Mouse (Mus musculus) heart, postnatal 14 days (tissue): ENCODE data around the gene Slc12a5. TPM values are rescaled to one million over a fixed set of nuclear protein-coding genes. Genes with fewer than 3 reads are reported as not detected.

ENCODE experiments used
- DNase-seq, 2 experiments: peaks; one replicate each; pipeline ENCODE4 v3.0.0; 2021 to 2022
- intact Hi-C: fragments of 180-260 bp; cut with DNase I; formaldehyde crosslinking; loops from one replicate; pipeline ENCODE4 v1.15.1; 2025
- total RNA-seq, 2 experiments: library from RNA; stranded (reverse); gene quantifications; 2 replicates each; pipeline ENCODE4 v1.2.3; 2021

The Slc12a5 gene
- total RNA-seq, 2 experiments from 2014 or later, result 0.73 to 0.91 TPM

DNA sequence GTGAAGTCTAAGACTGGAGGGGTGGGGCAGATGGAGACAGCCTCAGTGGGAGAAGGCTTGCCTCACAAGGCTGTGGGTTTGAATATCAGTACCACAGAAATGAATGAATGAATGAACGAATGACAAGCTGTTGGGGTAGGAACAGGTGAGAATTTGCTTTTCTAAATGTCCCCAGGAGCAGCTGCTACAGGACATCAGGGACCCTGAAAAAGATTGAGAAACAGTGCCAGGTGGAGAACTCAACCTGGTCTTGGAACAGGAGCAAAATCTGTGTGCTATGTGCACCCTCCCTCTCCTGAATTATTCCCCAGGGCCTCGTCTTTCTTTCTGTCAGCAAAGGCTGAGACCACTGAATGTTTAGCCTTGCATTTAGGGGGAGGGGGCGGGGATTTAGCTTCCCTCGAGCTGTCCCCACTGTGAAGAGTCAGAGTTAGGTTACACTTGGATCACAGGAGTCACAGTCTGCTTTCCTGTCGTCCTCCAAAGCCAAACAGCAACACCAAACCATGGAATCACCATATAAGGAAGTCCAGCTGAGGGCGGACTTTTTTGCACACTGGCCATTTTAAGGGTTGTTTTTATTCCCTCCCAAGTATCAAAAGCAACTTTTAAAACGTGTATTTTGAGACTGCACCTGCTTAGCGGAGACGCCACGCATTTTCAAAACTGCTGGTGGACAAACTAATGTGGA is 20.3 kb upstream of the Slc12a5 start, which contains the start of gene Mmp9:
Gene Mmp9, plus strand, starts transcription at position 641 of the 691 bp plus-strand sequence.
- intact Hi-C loops, result no loop called here

DNA sequence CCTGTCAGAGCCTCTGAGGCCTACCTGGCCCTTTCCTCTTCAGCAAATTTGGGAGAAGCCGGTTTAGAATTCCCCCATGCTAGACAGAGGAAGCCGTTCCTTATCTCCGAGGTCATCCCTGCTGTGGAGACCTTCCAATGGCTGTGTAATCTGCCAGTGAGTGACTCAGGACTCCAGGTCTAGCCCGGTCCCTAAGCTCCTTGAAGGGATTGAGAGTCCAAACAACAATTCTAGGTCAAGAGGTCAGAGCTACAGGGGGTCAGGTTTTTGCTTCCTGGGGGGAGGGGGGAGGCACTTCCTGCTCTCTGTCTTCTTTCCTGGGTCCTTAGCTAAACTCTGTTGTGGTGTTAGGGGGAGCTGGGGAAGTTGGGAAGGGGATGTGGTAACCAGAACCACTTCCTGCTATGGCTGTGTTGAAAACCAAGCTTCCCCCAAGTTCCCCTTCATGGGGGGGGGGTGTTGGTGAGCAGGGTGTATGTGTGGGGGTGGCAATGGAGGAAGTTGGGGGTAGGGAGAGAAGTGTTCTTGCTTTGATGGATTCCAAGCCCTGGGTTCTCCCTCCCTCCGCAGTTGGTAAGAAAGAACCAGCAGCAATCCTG is 17.8 kb upstream of the Slc12a5 start:
- intact Hi-C loops, result no loop called here
- no peak for DNase-seq

More for the DNA sequence above, 20.3 kb upstream of the Slc12a5 start, which contains the start of gene Mmp9:
- no peak for DNase-seq

DNA sequence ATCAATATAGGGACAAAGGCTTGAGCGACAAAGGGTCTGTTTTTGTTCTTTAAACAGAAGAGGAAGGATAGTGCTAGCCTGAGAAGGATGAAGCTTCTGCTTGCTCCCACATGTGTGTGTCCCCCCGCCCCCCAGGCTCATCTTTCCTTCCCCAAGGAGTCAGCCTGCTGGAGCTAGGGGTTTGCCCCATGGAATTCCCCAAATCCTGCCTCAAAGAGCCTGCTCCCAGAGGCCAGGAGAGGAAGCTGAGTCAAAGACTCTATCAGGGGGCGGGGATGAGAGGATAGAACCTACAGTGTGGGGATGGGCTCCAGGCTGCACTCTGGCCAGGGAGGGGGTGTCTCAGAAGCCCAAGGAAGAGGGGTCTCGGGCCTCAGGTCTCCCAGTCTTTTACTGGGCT is 13.1 kb upstream of the Slc12a5 start:
- intact Hi-C loops, result no loop called here
- DNase-seq, result no peak

DNA sequence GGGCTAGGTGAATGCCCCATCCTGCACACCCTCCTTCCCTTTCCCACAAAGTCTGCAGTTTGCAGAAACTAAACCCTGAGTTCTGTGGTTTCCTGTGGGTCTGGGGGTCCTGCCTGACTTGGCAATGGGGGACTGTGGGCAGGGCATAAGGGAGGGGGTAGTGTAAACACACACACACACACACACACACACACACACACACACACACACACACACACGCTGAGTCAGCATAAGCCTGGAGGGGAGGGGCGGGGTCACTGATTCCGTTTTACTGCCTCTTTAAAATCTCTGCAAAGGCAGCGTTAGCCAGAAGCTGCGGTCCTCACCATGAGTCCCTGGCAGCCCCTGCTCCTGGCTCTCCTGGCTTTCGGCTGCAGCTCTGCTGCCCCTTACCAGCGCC is 12.7 kb upstream of the Slc12a5 start:
- intact Hi-C loops, result no loop called here
- no peak for DNase-seq

DNA sequence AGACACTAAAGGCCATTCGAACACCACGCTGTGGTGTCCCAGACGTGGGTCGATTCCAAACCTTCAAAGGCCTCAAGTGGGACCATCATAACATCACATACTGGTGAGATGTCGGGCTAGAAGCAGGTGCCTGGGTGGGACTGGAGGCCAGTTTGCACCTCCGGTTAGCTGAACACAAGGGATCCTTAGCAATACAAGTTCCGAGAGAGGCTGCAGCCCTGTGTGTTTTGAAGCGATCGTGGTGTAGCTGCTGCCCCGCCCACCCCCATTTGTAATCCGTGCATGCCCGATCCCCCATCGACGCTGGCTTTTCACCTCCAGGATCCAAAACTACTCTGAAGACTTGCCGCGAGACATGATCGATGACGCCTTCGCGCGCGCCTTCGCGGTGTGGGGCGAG is 11.6 kb upstream of the Slc12a5 start:
- DNase-seq, result no peak
- intact Hi-C loops, result no loop called here

DNA sequence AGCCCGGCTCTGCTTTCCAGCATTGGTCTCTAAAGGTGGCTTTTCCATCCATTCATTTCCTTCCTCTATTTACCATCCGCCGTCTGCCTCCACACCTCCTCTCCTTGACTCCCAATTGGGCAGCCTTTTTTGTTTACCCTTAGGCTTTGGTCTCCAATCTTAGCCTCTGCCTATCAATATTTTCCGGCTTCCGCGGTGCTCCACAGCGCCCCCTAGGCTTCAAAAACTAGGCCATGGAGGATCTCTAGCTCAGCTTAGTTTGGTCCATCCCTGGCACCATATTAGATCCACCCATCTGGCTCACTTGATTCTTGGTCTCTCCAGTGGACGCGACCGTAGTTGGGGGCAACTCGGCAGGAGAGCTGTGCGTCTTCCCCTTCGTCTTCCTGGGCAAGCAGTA is 10.1 kb upstream of the Slc12a5 start:
- intact Hi-C loops, result no loop called here
- no peak for DNase-seq

DNA sequence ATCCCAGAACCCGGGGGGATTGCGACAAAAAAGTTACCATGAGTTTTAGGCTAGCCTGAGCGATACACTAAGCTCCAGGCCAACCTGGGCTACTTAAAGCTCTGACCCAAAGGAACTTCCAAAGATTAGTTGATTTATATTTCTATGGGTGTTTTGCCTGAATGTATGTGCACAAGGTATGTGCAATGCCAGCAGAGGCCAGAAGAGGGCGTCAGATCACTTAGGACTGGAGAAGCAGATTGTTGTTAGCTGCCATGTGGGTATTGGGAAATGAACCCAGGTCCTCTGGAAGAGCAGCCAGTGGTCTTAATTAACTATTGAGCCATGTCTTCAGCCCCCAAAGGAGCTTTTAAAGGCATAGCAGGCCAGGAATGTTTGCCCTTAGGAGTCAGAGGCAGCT is 8.9 kb upstream of the Slc12a5 start:
- no peak for DNase-seq
- intact Hi-C loops, result no loop called here

DNA sequence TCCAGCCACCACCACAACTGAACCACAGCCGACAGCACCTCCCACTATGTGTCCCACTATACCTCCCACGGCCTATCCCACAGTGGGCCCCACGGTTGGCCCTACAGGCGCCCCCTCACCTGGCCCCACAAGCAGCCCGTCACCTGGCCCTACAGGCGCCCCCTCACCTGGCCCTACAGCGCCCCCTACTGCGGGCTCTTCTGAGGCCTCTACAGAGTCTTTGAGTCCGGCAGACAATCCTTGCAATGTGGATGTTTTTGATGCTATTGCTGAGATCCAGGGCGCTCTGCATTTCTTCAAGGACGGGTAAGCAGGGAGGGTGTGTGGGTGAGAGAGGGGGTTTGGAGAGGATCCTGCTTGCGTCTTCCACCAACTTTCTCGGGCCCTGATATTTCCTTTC is 8.2 kb upstream of the Slc12a5 start:
- intact Hi-C loops, result no loop called here
- DNase-seq, result no peak

DNA sequence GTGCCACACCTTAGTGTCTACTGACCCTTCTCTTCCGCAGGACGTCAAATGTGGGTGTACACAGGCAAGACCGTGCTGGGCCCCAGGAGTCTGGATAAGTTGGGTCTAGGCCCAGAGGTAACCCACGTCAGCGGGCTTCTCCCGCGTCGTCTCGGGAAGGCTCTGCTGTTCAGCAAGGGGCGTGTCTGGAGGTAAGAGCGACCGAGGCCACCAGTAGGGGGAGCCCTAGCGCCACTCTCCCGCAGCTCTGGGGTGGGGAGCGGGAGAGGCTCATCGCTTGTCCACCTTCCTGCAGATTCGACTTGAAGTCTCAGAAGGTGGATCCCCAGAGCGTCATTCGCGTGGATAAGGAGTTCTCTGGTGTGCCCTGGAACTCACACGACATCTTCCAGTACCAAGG is 7.4 kb upstream of the Slc12a5 start:
- intact Hi-C loops, result no loop called here
- peak; percentile 83 to 87 for DNase-seq

DNA sequence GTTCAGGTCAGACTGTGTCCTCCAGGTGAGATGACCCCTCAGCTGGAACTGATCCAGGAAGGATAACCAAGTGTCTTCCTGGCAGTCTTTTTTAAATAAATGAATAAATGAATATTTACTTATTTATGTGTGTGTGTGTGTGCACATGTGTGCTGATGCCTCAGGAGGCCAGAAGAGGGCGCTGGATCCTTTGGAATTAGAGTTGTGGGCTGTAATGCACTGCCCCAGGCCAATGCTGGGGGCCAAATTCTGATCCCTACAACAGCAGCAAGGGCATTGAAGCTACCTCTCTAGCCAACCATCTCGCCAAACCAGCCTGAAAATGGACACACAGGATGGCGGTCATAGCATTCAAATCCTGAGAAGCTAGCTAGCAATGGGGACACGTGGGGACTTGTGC is 4.9 kb upstream of the Slc12a5 start:
- intact Hi-C loops, result no loop called here
- DNase-seq, result no peak

DNA sequence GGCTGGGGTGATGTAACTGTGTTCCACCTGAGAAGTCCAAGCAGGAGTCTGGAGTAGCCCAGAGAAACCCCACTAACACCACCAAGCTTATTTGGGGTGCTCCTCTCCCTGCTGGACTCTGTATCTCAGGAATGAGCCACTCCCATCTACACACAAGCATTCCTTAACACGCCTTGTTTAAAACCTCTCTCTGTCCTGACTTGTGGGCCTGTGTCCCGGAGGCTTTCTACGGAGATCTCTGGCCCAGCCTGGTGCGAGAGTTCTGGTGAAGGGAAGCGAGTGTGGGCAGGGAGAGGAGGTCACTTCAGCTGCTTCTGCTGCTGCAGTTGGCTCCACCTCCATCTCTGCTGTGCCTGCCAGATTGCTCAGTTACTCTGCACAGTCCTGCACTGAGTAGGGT is 4.4 kb upstream of the Slc12a5 start:
- no peak for DNase-seq
- intact Hi-C loops, result no loop called here

DNA sequence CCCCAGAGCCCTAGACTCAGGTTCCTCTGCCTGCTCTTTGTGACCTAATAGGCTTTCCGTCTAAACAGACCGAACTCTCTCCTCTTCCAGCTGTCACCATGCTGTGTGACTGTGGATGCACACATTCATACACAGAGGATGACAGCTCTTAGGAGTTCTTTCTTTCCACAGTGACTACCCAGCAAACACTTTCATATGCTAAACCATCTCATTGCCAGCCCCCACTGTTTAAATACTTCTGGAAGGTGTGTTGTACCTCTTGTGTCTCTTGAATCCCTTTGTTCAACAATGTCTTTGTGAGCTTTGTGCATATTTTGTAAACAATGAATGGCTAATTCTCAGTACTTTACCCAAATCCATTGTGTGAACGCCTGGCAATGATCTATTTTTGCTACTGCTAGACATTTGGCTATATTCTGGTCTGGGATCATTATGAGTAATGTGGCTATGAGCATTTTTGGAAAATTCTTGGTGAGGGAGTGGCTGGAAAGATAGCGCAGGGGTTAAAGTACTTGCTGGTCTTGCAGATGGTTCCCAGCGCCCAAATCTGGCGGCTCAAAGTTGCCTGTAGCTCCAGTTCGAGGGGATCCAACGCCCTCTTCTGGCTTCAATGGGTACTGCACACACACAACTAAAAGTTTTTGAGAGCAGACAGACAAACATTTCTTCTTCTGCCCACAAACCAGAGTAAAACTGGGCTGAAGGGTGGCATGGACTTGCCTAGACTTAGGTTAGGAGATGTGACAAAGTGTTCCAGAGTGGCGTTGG is 2.9 kb upstream of the Slc12a5 start:
- intact Hi-C loops, result no loop called here
- no peak for DNase-seq

DNA sequence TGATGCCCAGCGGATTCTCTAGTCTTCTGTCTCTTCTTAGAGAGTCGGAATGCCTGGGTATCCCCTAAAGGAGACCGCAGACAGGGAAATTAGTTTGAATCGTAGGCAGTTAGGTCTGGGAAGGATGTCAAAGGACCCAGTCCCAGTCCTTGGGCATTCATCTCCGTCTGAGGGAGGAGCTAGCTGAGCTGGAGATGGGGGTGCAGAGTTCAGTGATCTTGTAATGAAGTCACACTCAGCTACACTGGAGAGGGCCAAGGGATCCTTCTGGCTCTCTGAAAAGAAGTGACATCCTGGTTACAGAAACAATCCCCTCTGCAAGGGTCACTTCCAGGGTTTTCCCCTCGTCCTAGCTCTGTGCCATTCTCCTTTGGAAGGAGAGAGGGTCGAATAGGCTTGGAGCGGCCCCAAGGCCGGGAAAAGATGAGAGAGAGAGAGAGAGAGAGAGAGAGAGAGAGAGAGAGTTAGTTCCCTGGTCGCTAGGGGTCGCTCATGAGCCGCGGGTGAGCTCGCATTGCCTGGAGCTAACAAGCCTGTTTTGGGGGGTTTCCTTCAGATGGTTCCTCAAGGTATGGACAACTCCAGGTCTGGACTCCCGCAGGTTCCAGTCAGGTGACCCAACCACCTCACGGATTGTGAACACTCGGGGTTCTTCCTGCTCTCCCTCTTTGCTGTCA is 1.0 kb downstream of the Slc12a5 start:
- intact Hi-C loops, result loop anchor here (2.0 to 5.0 kb wide), 4 partner anchors 73 to 401 kb away; partner anchors contain the start of gene Ncoa5
- peak; percentile 67 to 76 for DNase-seq

DNA sequence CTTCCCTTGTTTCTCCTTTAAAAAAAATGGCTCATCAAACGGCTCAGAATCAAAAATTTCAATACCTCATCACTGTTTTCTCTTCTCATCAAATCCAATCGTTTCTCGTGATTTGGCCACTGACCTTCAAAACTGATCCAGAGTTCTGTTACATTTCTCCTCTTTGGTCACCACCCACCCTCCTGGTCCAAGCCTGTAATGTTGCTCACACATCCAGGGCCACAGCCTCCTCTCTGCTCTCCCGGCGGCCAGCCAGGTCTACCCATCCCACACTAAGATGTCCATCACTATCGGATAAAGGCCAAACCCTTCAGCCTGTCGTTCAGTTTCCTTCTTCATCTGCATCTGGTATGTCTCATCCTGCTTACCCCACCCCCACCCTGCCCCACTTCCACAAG is 1.6 kb downstream of the Slc12a5 start:
- intact Hi-C loops, result loop anchor here (5.0 kb wide), 3 partner anchors 150 to 400 kb away; no protein-coding TSS in a partner anchor
- DNase-seq, result no peak

DNA sequence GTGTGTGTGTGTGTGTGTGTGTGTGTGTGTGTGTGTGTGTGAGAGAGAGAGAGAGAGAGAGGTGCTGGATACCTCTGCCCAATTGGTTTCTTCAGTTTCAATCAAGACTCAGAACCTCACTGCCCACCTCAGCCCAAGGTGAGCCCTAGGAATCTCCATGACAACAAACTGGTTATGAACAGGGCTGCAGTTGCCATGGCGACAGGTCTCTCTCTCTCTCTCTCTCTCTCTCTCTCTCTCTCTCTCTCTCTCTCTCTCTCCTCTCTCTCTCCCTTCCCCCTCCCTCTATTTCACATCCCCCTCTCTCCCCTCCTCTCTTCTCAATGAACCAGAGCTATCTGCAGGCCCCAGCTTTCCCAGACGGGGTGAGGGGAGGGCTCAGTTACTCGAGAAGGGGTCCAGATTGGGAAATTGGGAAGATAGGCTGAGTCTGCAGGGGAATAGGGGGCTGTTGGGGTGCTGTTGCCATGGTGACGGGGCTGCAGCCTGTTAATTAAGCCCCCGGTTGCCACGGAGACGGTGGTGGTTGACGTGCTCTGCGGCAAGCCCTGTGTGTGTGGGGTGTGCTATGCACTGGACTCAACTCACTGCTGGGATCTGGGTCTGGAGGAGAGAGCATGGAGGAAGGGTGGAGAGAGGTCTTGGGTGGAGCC is 3.8 kb downstream of the Slc12a5 start:
- intact Hi-C loops, result loop anchor here (5.0 kb wide), 3 partner anchors 148 to 398 kb away; no protein-coding TSS in a partner anchor
- DNase-seq, result no peak

DNA sequence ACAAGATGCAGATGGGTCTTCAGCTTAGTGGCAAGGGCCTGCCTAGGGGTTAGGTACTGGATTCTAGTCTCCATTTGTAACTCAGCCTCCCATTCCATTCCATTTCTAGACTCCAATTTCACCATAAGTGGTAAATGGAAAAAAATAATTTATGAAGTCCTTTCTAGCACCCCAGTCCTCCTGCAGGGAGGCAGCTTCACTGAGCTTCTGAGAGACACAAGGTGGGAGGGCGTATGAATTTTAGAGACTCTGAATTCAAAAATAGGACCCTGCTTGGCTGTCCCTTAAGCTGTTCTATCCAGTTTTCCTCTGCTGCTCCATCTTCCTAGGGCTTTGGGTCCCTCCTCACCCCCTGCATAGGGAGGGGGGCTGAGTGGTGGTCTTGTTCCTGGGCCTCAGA is 4.4 kb downstream of the Slc12a5 start:
- intact Hi-C loops, result loop anchor here (5.0 kb wide), 3 partner anchors 147 to 397 kb away; no protein-coding TSS in a partner anchor
- DNase-seq, result no peak

DNA sequence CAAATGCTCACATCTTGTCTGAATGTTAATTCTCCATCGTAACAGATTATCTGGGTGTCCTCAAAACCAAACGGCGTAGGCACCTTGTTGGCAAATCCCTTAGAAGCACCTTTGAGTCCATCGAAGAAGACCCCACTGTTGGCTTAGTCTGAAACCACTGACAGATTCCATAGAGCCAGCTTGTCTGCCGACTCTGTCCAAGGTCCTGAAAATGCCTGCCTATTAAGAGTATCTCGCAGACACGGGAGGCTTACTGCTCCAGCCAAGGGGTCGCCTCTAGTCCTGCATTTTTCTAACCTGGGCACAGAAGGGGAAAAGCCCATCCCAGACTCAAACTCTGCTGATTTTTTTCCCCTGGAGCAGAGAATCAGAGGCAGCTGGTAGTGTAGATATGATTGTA is 5.8 kb downstream of the Slc12a5 start:
- DNase-seq, result peak; percentile 38 to 66
- intact Hi-C loops, result no loop called here

DNA sequence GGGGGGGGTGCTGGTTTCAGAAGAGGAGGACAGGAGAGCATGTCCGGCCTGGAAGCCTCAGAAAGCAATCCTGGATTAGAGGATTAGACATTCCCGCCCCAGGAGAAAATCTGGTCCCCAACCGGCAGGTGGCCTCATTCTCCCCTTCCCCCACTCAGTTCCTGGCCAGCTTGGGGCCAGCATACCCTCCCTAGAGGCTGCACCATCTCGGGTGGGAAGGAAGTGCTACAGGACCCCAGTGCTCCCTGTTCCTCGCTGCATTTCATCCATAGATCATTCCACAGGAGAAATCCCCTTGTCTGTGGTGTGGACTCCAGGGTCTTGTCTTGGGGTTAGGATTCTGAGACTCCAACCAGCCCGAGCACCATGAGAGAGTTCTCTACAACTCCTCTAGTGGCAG is 6.6 kb downstream of the Slc12a5 start:
- intact Hi-C loops, result no loop called here
- no peak for DNase-seq

DNA sequence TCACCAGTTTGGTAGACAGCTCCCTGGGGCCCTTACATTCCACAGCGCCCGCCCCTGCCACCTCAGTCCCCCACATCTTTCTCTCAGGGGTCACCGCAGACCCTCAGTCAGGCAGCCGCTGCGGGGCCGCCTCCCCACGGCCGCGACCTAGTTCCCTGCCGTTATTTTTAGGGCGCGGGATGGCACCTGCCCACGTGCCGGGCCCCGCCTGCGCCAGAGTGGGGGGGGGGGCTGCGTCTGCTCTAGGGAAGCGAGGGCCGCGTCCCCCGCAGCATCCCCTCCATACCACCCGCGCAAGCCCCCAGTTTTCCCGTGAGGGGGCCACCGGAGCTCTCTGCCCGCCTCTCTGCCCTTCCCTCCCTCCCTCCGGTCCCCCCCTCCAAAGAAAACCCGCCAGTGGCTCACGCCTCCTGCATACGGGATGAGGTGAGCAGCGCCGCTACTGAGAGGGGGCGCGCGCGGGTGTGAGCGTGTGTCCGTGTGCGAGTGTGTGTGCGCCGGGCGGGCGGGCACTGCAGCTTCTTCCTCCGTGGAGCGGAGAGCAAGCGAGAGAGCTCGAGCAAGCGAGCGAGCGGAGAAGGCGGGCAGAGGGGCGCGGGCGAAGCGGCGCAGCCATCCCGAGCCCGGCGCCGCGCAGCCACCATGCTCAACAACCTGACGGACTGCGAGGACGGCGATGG is 7.3 kb downstream of the Slc12a5 start:
- intact Hi-C loops, result no loop called here

DNA sequence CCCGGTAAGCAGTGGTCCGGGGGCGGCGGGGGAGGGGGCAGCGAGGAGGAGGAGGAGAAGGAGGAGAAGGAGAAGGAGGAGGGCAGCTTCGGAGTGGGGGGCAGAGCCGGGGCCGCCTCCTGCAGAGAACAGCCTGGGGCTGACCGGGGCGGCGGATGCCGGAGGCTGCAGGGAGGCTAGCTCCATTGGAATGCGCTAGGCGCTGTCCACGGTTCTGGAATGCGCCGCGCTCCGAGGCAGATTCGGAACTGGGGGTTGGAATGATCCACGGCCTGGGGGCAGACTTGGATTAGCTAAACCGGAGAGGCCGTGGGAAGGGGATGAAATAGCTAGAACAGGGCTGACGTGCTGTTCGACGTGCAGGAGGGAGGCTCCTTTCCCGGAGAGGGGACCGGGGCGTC is 7.8 kb downstream of the Slc12a5 start:
- intact Hi-C loops, result no loop called here
- peak; percentile 81 to 88 for DNase-seq

More for the DNA sequence above, 7.3 kb downstream of the Slc12a5 start:
- DNase-seq, result no peak
